Mouse (Mus musculus) thymus, adult 2 months (tissue): ENCODE measurements around the gene Egln1. TPM values are rescaled to one million over a fixed set of nuclear protein-coding genes. Genes with fewer than 3 reads are reported as not detected.

Experiments
- DNase-seq: peaks from one replicate; pipeline ENCODE4 v3.0.0; 2021
- H3K27ac ChIP-seq: fragments of 200-500 bp; 2 replicates; pipeline ENCODE4 v1.5.1; 2012; ENCODE audit warnings: low read length, control low read depth; ENCODE audit not compliant: control insufficient read depth, insufficient read depth
- H3K27me3 ChIP-seq: fragments of 200-500 bp; 2 replicates; pipeline ENCODE4 v1.6.1; 2012; ENCODE audit warnings: mild to moderate bottlenecking, low read length, moderate library complexity, mixed read lengths; ENCODE audit not compliant: control insufficient read depth, insufficient read depth
- H3K36me3 ChIP-seq: fragments of 200-500 bp; 2 replicates; pipeline ENCODE4 v1.6.1; 2012; ENCODE audit warnings: mild to moderate bottlenecking, low read length, moderate library complexity; ENCODE audit not compliant: control insufficient read depth, insufficient read depth
- H3K4me1 ChIP-seq: fragments of 200-500 bp; replicated peaks from 2 replicates; pipeline ENCODE4 v1.6.1; 2012; ENCODE audit warnings: low read length; ENCODE audit not compliant: control insufficient read depth, insufficient read depth
- H3K4me3 ChIP-seq: fragments of 200-500 bp; 2 replicates; pipeline ENCODE4 v1.5.1; 2012; ENCODE audit warnings: mild to moderate bottlenecking, low read length, control low read depth, moderate library complexity; ENCODE audit not compliant: control insufficient read depth, insufficient read depth
- CTCF ChIP-seq: fragments of 200-500 bp; IDR thresholded peaks from 2 replicates; pipeline ENCODE4 v1.5.1; 2012; ENCODE audit warnings: mild to moderate bottlenecking, control low read depth, low read length, moderate library complexity, borderline replicate concordance; ENCODE audit not compliant: control insufficient read depth, poor library complexity, insufficient read depth; ENCODE audit errors: extremely low read depth
- POLR2A ChIP-seq: fragments of 200-500 bp; IDR thresholded peaks from 2 replicates; pipeline ENCODE4 v1.6.1; 2012; ENCODE audit warnings: mild to moderate bottlenecking, low read length, control low read depth, moderate library complexity; ENCODE audit not compliant: control insufficient read depth, poor library complexity, insufficient read depth; ENCODE audit errors: extremely low read depth
- WGBS: fragments of 180-500 bp; shearing (Covaris S2); methylation state at CpG from one replicate; pipeline ENCODE4 v1.1.7; 2018; 5-methylcytosine and 5-hydroxymethylcytosine counted together
- polyA plus RNA-seq: library from polyadenylated mRNA; depleted of rRNA; stranded (reverse); fragments of >200 nt; gene quantifications from 2 replicates; pipeline ENCODE4 v1.2.3, GENCODE M21; 2012; rRNA removed

The Egln1 gene
- polyA plus RNA-seq: 40.5 and 43.1 TPM in 2 replicates

DNA sequence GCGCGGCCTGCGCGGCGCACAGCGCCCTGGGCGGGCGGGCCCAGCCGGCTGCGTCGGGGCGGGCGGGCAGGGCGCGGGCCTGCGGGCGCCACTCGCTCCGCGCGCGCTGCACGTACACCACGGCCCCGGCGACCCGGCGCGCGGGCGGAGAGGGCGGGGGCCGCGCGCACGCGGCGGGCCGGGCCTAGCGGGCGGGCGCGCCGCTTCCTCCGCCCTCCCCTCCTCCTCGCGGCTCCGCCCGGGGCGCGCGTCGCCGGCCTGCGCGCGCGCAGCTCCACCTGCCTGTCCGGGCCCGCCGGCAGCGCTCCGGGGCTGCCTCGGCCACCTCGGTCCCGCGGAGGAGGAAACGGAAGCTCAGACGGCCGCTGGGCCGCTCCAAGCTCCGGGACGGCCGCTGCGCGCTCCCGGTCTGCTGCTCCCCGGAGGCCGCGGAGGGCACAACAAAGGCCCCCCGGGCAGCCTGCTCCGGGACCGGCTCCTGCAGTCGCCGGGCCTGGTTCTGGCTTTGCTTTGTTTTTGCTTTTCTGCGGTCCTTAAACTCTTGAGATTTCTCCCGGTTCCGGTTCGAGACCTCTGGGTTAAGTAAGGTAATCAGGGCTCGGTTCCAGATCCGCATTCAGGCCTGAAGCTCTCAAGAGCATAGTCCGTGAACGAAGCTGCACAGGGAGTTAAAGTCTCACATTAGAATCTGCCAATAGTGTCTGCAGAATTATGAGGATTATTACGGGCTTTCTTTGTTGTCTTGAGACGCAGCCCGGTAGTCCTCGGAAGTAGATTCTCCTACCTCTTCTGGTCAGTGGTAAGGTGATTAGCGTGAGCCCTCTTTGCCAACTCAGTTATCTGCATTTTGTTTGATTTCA is at the start of gene Egln1:
Gene Egln1, minus strand, starts transcription at position 116 of the 860 bp plus-strand sequence.
- Histone ChIP-seq H3K4me3 (peak within 1 kb of the TSS; percentile 88), H3K36me3 (no peaks in the 10 kb centered on the region), H3K27me3 (no peaks in the 10 kb centered on the region), H3K4me1 (peaks cover 28% of the 10 kb centered on the region), H3K27ac (peak within 1 kb of the TSS; percentile 87)
- DNase-seq: peak; percentile 81
- 12% methylated on average over 98 of the region's 98 CpGs for WGBS
- TF ChIP-seq CTCF (peak; percentile 51; the same call in 1 of the 2 replicates), POLR2A (peak; percentile 98)

DNA sequence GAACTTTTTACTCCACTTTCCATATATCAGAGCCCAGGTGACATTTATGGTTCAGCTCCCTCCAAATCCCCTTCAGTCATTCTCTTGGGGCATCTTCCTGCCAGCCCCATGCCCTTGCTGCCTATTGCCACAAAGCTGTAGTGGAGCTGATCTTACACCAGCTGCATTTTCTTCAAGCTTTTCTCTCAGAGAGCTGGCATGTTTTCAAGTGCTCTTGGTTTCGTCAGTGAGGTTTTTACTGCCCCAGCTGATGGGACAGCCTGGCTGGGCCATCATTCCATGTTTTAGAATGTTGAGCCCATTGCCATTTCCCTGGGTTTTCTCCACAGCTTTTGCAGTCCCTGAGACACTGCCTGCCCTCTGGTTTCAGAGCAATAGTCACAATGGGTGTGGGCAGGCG is 46.7 kb upstream of the Egln1 start:
- Histone ChIP-seq H3K4me1 (peaks cover 6% of the 10 kb centered on the region), H3K27ac (no peak overlapping the region), H3K4me3 (no peak overlapping the region), H3K36me3 (no peaks in the 10 kb centered on the region), H3K27me3 (no peaks in the 10 kb centered on the region; the same call in 1 of the 2 replicates)
- DNase-seq: no peak
- TF ChIP-seq POLR2A (no peak), CTCF (no peak)
- WGBS: 74% methylated on average over 2 of the region's 2 CpGs

DNA sequence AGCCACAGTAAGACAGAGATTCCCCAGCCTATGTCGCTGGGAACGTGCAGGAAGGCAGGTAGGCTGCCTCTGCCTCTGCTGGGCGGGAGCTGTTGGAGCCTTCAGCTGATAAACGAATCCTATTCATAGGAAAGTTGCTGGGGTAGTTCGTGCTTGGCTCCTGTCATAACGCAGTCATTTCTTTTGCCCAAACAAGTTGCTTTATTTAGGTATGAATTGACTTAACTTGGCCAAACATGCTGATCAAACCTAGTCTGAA is 42.5 kb upstream of the Egln1 start:
- Histone ChIP-seq H3K27me3 (no peaks in the 10 kb centered on the region; the same call in 1 of the 2 replicates), H3K4me1 (peaks cover 6% of the 10 kb centered on the region), H3K27ac (no peak overlapping the region), H3K4me3 (no peak overlapping the region), H3K36me3 (no peaks in the 10 kb centered on the region)
- WGBS: 32% methylated on average over 6 of the region's 6 CpGs
- no peak for DNase-seq
- TF ChIP-seq CTCF (no peak), POLR2A (no peak)

DNA sequence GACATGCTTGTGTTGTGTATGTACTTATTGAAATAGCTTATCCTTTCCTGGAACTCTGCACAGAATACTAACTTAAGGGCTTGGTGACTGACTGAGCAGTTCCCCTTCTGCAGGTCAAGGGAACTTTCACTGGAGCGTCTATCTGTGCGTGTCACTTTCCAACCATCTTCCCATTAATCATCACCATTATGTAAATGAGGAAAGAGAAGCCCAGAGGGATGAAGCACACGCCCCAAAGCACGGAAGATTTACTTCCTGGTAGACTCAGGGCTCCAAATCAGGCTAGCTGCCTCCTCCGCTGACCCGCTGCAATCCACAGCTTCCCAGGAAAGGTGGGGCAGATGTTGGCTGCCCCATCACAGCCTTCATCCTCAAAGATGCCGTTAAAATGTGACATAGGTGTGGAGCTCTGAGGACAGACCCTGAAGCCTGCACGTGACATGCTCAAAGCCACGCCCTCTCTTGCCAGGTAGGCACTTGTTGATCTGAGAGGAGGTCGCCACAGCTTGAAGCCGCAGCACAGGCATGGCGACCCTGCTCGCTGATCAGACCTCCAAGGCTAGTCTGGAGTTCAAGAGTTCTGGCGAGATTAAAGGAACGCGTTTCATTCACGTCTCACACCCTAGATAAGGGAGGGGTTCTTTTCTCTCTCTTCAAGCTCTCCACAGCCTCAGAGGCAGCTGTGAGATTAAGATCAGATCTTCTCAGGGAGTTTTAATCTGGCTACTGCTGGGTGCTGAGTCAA is 42.0 kb upstream of the Egln1 start:
- 20% methylated on average over 17 of the region's 17 CpGs for WGBS
- DNase-seq: no peak
- Histone ChIP-seq H3K4me3 (0 out of 2 replicates have a peak overlapping the region, but pooled peaks have one; percentile 8), H3K27ac (no peak overlapping the region), H3K36me3 (no peaks in the 10 kb centered on the region), H3K4me1 (peaks cover 6% of the 10 kb centered on the region), H3K27me3 (no peaks in the 10 kb centered on the region; the same call in 1 of the 2 replicates)
- TF ChIP-seq POLR2A (no peak), CTCF (no peak)

DNA sequence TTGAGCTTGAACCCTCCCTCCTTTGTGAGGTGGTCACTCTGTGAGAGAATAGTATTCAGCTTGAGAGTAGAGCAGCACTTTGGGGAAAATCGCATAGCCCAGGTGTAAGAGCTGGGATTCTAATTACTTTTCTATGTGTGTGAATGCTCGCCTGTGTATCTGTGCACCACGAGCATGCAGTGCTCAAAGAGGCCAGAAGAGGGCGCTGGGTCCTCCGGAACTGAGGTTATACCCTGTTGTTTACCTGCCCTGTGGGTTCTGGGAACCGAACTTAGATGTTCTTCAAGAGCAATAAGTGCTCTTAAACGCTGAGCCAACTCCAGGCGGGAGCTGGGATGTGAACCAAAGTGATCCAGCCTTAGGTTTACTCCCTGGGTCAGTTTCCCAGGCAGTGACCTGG is 31.7 kb upstream of the Egln1 start:
- Histone ChIP-seq H3K4me1 (peaks cover 20% of the 10 kb centered on the region), H3K4me3 (no peak overlapping the region), H3K27ac (no peak overlapping the region), H3K36me3 (no peaks in the 10 kb centered on the region), H3K27me3 (no peaks in the 10 kb centered on the region)
- no peak for TF ChIP-seq CTCF
- no peak for TF ChIP-seq POLR2A
- WGBS: 88% methylated on average over 8 of the region's 8 CpGs
- DNase-seq: no peak

DNA sequence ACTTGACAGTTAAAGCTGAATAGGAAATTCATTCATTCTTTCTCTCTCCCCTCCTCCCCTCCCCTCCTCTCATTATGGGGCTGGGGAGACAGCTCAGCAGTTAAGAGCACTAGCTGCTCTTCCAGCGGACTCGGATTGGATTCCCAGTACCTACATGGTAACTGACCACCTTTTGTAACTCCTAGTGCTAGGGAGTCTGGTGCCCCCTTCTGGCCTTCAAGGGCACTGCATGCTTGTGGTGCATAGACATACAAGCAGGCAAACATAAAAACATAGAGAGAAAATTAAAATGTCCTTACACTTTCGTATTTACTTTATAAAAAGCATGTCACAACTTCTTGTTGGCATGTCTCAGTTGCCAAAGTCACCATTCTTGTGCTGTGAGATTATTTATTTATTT is 30.9 kb upstream of the Egln1 start:
- no peak for DNase-seq
- Histone ChIP-seq H3K4me3 (no peak overlapping the region), H3K4me1 (peaks cover 20% of the 10 kb centered on the region), H3K27ac (no peak overlapping the region), H3K27me3 (no peaks in the 10 kb centered on the region), H3K36me3 (no peaks in the 10 kb centered on the region)
- WGBS: 96% methylated on average over 3 of the region's 3 CpGs
- no peak for TF ChIP-seq POLR2A
- TF ChIP-seq CTCF: no peak

DNA sequence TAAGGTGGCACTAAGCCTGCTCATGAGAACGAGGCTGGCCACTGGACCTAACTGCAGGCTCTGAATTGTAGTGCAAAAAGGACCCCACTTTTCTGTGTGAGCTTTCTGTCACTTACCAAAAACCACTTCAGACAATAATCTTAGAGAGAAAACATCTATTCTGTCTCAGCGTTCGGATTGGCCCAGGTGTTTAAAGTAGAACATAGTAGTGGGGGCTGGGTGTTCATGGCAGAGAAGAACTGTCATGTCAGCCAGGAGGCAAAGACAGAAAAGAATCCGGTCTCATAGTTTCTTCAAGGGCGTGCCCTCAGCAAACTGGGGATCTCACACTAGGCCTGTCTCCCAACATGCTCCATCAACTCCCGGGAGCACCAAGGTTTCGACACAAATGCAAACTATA is 28.9 kb upstream of the Egln1 start:
- DNase-seq: peak; percentile 24

More for the DNA sequence above, 28.9 kb upstream of the Egln1 start:
- Histone ChIP-seq H3K27me3 (no peaks in the 10 kb centered on the region), H3K36me3 (no peaks in the 10 kb centered on the region), H3K4me1 (peaks cover 26% of the 10 kb centered on the region), H3K4me3 (no peak overlapping the region), H3K27ac (peak overlapping the region; percentile 94)
- WGBS: 46% methylated on average over 7 of the region's 7 CpGs
- TF ChIP-seq POLR2A (no peak), CTCF (no peak)
